Mouse (Mus musculus): ENCODE data around the gene Rps3. TPM values are rescaled to one million over a fixed set of nuclear protein-coding genes. Genes with fewer than 3 reads are reported as not detected.
"Not testable (repeated sequence)": the region's sequence is repeated elsewhere in the genome, so short reads cannot be mapped to it uniquely, and the experiment has no call there.

Rps3 gene
- polyA plus RNA-seq, 1 experiment, result 757 TPM

DNA sequence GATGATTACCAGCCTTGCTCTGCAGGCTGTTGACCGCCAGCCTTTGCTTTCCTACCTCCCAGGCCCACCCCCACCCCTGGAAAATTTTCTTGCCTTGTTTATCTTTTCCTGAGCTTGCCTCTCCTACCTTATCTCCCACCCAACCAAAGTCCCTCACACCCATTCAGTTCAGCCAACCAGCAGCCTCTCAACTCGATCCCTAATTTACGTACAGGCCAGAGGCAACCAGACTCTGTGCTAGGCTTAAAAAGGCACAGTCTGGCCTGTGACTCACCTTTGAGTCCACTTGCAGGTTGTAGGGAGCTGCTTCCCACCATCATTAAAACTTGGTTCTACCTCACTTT, 33.2 kb upstream of the Rps3 start:
- no peak for TF ChIP-seq POLR2A (IDR thresholded peaks at IDR 0.05; ENCODE audit: borderline replicate concordance, control insufficient read depth, low read depth, low read length)
- TF ChIP-seq CTCF (IDR thresholded peaks at IDR 0.05; ENCODE audit: control insufficient read depth, insufficient read depth, low read length), result no peak
- 64% methylated on average over 3 of the region's 3 CpGs for WGBS
- Histone ChIP-seq H3K4me3 (replicated peaks; ENCODE audit: control insufficient read depth, low read depth, low read length) (no peak overlapping the region), H3K27ac (ENCODE audit: control insufficient read depth, insufficient read depth, low read depth, low read length, poor library complexity) (peak overlapping the region; percentile 6; the same call in 1 of the 2 replicates), H3K4me1 (ENCODE audit: control insufficient read depth, insufficient read depth, low read length) (peaks cover 7% of the 10 kb centered on the region; the same call in 1 of the 2 replicates)

DNA sequence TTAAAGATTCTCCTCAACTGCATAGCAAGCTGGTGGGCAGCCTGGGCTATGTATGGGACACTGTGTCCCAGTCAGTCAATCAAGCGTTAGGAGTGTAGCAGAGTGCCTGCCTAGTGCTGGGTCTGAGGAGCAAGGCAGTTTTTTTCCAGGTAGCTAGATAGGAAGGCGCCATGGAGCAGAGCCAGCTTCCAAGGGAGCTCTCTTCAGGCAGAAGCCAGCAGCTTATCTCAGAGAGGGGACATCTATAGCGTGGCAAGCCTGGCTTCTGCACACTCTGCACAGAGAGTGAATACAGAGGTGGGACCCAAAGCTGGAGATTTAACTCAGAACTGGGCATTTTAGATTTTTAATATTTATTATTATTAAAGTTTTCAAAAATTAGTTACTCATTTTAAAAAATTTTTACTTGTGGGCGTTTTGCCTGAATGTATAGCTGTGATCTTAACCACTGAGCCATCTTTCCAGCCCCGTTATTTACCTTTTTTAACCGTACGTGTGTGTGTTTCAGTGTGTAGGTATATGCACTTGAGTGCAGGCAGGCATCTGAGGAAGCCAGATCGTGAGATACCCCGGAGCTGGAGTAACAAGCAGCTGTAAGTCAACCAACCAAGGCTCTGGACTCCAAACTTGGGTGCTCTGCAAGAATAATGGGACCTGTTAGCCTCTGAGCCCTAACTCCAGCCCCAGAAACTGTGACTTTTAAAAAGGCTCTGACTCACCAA, 32.7 kb upstream of the Rps3 start:
- TF ChIP-seq CTCF (IDR thresholded peaks at IDR 0.05; ENCODE audit: control insufficient read depth, insufficient read depth, low read length) (no peak), POLR2A (IDR thresholded peaks at IDR 0.05; ENCODE audit: borderline replicate concordance, control insufficient read depth, low read depth, low read length) (no peak)
- H3K27ac ChIP-seq (ENCODE audit: control insufficient read depth, insufficient read depth, low read depth, low read length, poor library complexity), result no peak overlapping the region
- peaks cover 7% of the 10 kb centered on the region; the same call in 1 of the 2 replicates for H3K4me1 ChIP-seq (ENCODE audit: control insufficient read depth, insufficient read depth, low read length)
- WGBS, result 70% methylated on average over 9 of the region's 9 CpGs
- H3K4me3 ChIP-seq (replicated peaks; ENCODE audit: control insufficient read depth, low read depth, low read length), result no peak overlapping the region

DNA sequence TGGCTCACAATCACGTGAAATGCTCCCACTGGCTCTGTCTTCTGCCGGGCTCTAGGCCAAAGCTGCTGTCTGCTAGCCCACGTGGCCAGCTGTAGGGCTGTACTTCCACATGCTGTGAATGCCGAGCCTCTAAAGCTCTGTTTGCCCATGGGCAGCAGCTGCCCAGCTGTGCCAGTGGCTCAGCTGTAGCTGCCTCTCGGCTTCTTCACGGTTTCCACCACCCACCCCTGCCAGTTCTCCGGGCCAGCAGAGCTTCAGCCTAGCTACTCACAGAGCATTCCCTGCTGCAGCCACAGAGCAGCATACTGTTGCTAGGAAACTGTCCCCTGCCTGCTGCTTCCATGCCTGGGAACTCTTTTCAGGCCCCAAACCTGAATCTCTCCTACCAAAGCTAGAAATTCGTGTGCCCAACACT, 26.6 kb upstream of the Rps3 start:
- no peak for TF ChIP-seq POLR2A (IDR thresholded peaks at IDR 0.05; ENCODE audit: borderline replicate concordance, control insufficient read depth, low read depth, low read length)
- TF ChIP-seq CTCF (IDR thresholded peaks at IDR 0.05; ENCODE audit: control insufficient read depth, insufficient read depth, low read length), result no peak
- no peaks in the 10 kb centered on the region for H3K4me1 ChIP-seq (ENCODE audit: control insufficient read depth, insufficient read depth, low read length)
- 29% methylated on average over 8 of the region's 8 CpGs for WGBS
- H3K27ac ChIP-seq (ENCODE audit: control insufficient read depth, insufficient read depth, low read depth, low read length, poor library complexity), result no peak overlapping the region
- H3K4me3 ChIP-seq (replicated peaks; ENCODE audit: control insufficient read depth, low read depth, low read length), result no peak overlapping the region

DNA sequence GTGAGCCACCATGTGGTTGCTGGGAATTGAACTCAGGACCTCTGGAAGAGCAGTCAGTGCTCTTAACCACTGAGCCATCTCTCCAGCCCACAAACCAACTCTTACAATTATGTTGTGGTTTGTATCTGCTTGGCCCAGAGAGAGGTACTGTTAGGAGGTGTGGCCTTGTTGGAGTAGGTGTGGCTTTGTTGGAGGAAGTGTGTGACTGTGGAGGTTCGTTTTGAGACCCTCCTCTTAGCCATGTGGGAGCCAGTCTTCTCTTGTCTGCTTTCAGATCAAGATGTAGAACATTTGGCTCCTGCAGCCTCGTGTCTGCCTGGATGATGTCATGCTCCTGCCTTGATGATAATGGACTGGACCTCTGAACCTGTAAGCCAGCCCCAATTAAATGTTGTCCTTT, 24.6 kb upstream of the Rps3 start:
- not testable (repeated sequence) for H3K4me3 ChIP-seq (replicated peaks; ENCODE audit: control insufficient read depth, low read depth, low read length); H3K27ac ChIP-seq (ENCODE audit: control insufficient read depth, insufficient read depth, low read depth, low read length, poor library complexity); H3K4me1 ChIP-seq (ENCODE audit: control insufficient read depth, insufficient read depth, low read length)
- WGBS, result 3% methylated on average over 2 of the region's 2 CpGs

DNA sequence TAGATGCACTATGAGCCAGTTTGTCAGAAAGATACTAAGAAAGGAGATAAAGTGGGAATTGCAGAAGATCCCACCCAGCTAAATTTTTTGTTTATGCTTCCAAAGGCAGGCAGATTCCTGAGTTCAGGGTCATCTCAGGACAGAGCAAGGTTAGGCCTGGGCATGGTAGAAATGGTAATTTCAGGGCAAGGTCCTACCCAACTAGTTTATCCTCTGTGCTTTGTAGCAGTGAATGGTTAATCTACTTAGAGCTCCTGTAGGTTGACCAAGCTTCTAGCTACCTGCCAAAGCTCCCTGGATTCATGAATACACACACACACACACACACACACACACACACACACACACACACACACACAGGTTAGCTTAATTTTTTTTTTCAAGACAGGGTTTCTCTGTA, 21.0 kb upstream of the Rps3 start:
- TF ChIP-seq POLR2A (IDR thresholded peaks at IDR 0.05; ENCODE audit: borderline replicate concordance, control insufficient read depth, low read depth, low read length) (no peak), CTCF (IDR thresholded peaks at IDR 0.05; ENCODE audit: control insufficient read depth, insufficient read depth, low read length) (no peak)
- Histone ChIP-seq H3K4me3 (replicated peaks; ENCODE audit: control insufficient read depth, low read depth, low read length) (no peak overlapping the region), H3K27ac (ENCODE audit: control insufficient read depth, insufficient read depth, low read depth, low read length, poor library complexity) (no peak overlapping the region), H3K4me1 (ENCODE audit: control insufficient read depth, insufficient read depth, low read length) (no peaks in the 10 kb centered on the region)

DNA sequence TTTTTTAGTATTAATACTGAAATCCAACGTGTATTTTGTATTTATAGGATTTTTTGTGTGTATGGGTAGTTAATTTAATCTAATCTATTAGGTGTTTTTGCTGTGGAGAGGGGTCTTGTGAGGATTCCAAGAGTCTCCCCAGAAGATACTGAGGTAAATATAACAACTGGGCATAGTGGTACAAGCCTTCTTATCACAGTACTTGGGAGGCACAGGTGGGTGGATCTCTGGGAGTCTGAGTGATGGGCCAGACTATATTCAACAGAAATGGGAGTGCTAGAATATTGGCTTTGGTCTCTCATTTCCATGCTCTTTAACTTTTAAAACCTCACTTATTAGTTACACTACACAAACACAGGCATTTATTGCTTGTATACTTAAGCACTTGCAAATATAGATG, 17.6 kb upstream of the Rps3 start:
- TF ChIP-seq POLR2A (IDR thresholded peaks at IDR 0.05; ENCODE audit: borderline replicate concordance, control insufficient read depth, low read depth, low read length) (no peak), CTCF (IDR thresholded peaks at IDR 0.05; ENCODE audit: control insufficient read depth, insufficient read depth, low read length) (no peak)
- H3K4me3 ChIP-seq (replicated peaks; ENCODE audit: control insufficient read depth, low read depth, low read length), result no peak overlapping the region
- H3K4me1 ChIP-seq (ENCODE audit: control insufficient read depth, insufficient read depth, low read length), result no peaks in the 10 kb centered on the region
- no peak overlapping the region for H3K27ac ChIP-seq (ENCODE audit: control insufficient read depth, insufficient read depth, low read depth, low read length, poor library complexity)
- 63% methylated on average over 1 of the region's 1 CpGs for WGBS

DNA sequence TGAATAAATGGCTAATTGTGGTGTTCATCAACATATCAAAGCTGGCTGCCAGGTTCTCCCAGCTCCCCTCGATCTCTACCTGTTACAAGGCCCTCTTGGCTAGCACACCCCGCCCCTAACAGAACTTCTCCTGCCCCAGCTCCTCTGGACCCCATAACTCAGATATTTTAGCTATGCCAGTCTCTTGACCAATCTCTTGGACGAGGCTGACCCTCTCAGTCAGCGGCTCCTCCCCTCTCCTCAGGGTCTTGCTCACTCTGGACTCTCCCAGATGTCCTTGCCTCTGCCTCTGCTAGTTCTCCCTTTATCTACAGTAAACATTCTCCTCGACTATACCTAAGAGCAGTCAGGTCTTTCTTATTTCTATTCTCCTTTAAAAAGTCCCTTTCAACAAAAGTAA, 17.1 kb upstream of the Rps3 start:
- 64% methylated on average over 5 of the region's 5 CpGs for WGBS
- TF ChIP-seq CTCF (IDR thresholded peaks at IDR 0.05; ENCODE audit: control insufficient read depth, insufficient read depth, low read length), result no peak
- TF ChIP-seq POLR2A (IDR thresholded peaks at IDR 0.05; ENCODE audit: borderline replicate concordance, control insufficient read depth, low read depth, low read length), result no peak
- Histone ChIP-seq H3K4me3 (replicated peaks; ENCODE audit: control insufficient read depth, low read depth, low read length) (no peak overlapping the region), H3K27ac (ENCODE audit: control insufficient read depth, insufficient read depth, low read depth, low read length, poor library complexity) (no peak overlapping the region), H3K4me1 (ENCODE audit: control insufficient read depth, insufficient read depth, low read length) (no peaks in the 10 kb centered on the region)

DNA sequence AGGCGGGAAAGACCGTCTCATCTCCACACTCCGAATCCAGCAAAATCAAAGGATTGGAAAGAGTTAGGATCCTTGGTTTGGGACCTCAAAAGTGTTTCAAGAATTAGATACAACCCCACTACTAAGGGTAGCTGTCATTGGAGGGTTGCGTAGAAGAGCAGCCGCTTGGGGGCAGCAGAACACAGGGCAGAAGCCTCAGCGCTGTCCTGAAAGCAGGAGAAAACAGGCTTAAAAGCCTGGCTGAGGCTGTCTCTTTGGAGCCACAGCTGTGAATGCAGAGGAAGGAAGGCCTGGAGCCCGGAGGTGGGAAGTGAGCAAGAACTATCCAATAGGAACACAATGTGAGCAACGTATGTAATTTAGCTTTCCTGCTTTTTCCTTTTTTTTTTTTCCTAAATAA, 16.7 kb upstream of the Rps3 start:
- TF ChIP-seq POLR2A (IDR thresholded peaks at IDR 0.05; ENCODE audit: borderline replicate concordance, control insufficient read depth, low read depth, low read length), result no peak
- peak; percentile 97 for TF ChIP-seq CTCF (IDR thresholded peaks at IDR 0.05; ENCODE audit: control insufficient read depth, insufficient read depth, low read length)
- 8% methylated on average over 8 of the region's 8 CpGs for WGBS
- Histone ChIP-seq H3K4me3 (replicated peaks; ENCODE audit: control insufficient read depth, low read depth, low read length) (no peak overlapping the region), H3K4me1 (ENCODE audit: control insufficient read depth, insufficient read depth, low read length) (no peaks in the 10 kb centered on the region), H3K27ac (ENCODE audit: control insufficient read depth, insufficient read depth, low read depth, low read length, poor library complexity) (no peak overlapping the region)

DNA sequence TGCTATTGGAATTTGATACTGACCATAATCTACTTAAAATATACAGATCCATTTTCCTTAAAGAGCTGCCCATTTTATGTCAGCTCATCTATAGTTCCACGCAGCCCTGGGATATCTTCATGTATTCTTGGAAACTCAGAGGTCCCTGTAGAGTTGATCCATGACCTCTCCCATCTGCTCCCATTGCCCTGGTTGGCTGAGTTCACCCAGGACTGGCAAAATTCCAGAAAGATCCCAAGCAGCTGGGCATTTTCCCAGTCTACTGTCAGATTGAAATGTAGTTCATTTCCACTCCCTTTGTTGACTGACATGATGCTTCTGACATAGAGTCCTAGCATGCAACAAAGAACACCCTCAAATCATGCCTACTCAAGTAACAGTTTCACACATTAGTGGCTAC, 15.6 kb upstream of the Rps3 start:
- no peak for TF ChIP-seq CTCF (IDR thresholded peaks at IDR 0.05; ENCODE audit: control insufficient read depth, insufficient read depth, low read length)
- TF ChIP-seq POLR2A (IDR thresholded peaks at IDR 0.05; ENCODE audit: borderline replicate concordance, control insufficient read depth, low read depth, low read length), result no peak
- H3K4me1 ChIP-seq (ENCODE audit: control insufficient read depth, insufficient read depth, low read length), result no peaks in the 10 kb centered on the region
- no peak overlapping the region for H3K4me3 ChIP-seq (replicated peaks; ENCODE audit: control insufficient read depth, low read depth, low read length)
- 79% methylated on average over 1 of the region's 1 CpGs for WGBS
- no peak overlapping the region for H3K27ac ChIP-seq (ENCODE audit: control insufficient read depth, insufficient read depth, low read depth, low read length, poor library complexity)

All from bone marrow, adult 2 months (tissue).